Mouse (Mus musculus): ENCODE results near the gene Ankrd17.

Gene Ankrd17

DNA sequence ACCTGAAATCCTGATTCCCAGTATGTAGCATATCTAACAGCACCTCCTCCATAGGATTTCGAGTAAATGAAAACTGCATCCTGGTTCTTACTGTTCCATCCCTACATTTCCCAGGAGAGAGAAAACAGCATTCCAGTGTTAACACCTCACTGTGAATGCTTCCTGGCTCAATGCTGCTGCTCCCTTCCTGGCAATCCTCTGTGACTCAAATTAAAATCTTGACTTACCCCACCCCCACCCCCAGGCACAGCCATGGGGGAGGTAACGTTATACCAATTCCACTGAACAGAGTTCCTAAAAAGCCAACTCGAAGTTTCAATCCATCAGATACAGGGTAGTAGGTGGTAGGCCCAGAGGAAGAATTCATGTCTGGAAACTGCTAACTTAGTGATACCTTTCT, 143.4 kb downstream of the Ankrd17 start:
- no peak for DNase-seq (ENCODE audit: low spot score in 2 of 2)

DNA sequence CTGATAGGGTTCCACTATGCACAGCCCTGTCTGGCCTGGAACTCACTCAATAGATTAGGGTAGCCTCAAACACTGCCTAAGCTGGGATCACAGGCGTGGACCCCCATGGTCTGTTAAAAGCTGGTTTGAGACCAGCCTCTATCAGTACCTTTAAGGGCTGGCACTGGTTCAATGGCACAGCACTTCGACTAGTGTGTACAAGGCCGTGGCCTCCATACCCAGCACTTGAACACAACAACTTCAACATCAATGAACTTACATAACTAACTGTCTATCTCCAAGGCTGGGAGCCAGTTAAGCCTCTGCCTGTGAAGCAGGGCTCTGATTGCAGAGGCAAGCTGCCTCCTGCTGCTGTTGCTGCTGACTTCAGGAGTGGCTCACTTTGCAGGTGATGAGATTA, 148.6 kb downstream of the Ankrd17 start:
- DNase-seq (ENCODE audit: low spot score in 2 of 2) = no peak

DNA sequence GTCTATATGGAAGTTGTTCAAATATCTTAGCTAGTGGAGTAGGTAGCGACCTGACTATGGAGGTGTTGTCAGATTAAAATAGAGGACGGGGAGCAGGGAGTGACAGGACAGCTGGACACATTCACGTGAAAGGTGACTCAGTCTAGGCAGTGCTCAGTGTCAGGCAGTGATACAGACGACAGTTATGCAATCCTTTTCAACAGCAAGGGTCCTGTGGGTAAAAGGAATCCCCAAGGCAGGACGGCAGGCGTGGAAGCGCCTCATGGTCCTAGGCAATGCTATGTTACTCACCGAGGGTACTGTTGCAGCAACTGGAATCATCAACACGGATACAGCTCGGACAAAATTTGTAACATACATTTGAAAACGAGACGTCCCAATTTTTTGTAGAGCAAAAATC, 149.2 kb downstream of the Ankrd17 start:
- no peak for DNase-seq (ENCODE audit: low spot score in 2 of 2)

DNA sequence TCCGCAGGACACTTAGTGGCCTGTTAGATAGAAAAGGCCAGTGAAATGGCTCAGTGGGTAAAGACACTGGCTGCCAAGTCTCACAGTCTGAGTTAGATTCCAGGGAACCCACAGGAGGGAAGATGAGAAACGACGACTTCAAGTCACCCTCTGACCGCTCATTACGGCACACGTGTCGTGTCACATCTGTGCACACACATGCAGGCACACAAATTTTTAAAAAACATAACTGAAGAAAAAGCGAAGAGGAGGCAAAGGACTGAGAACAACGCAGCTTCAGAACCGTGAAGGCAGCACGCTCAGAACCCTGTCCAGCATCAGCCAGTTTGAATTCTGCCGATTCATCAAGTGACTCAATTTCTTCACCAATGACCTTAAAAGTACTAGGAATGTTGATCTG, 153.0 kb downstream of the Ankrd17 start:
- DNase-seq (ENCODE audit: low spot score in 2 of 2) = no peak

GRCm38 (mm10) chr5:90203168-90203567, 163.2 kb downstream of the Ankrd17 start:
- no peak for DNase-seq (ENCODE audit: low spot score in 2 of 2)

DNA sequence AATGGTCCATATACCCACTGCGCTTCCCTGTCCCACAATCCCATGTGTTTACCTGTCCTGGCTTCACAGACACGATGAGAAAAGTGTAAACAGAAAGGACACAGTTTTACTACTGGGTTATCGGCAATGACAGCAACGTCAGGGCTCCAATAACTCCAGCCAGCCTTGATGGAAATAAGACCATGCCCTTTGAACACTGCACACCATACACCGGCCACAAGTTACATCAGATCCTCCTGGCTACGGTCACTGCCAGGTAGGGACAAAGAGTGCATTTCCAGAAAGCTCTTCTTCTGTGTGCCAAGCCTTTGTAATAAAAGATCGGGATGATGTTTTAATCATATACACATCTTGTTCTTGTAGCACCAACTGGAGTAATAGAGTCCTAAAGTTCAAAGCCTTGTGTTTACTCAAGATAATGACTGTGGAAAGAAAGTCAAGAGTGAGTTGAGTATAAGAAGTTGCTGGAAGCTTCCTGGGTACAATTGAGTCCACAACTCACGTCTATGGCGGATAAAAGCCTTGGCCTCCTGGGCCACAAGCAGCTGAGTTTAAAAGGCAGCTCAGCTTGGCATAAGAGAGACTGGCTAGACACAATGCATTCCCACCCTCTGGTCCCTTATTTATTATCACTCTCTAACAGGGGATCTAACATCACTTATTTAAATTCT, 163.8 kb downstream of the Ankrd17 start:
- DNase-seq (ENCODE audit: low spot score in 2 of 2) = no peak

DNA sequence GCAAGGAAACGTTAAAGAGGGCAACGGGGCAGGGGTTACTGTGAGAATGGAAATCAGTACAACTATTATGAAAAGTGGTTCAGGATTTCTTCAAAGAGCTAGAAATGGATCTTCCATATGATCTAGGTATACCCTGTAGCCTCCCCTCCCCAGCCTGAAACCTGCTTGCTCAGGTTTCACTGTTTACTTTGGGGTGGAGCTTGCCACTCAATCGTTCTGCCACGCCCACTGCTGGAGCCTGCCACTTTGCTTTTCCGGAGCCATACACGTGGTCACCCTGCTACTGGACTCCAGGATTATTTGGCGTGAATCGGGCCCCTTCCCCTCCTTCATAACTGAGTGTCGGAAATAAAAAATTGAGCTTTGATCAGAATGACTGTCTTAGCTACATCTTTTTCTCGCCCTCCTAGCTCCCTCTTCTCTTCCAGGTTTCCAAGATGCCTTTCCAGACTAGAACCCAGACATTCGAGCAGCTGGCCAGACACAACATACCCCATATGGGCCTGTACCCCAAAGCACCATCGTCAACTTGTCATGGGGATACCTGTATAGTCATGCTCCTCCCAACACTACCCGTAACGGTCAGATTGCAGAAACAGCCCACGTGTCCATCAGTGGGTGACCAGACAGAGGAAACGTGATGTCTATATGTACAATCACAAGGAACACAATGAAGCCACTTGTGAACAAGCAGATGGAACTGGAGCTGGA, 166.3 kb downstream of the Ankrd17 start:
- no peak for DNase-seq (ENCODE audit: low spot score in 2 of 2)

GRCm38 (mm10) chr5:90194831-90195230, 171.5 kb downstream of the Ankrd17 start:
- peak in 1 of 2 experiments; percentile 52 for DNase-seq (ENCODE audit: low spot score in 2 of 2)

GRCm38 (mm10) chr5:90182782-90183181, 183.6 kb downstream of the Ankrd17 start:
- no peak for DNase-seq (ENCODE audit: low spot score in 2 of 2)

DNA sequence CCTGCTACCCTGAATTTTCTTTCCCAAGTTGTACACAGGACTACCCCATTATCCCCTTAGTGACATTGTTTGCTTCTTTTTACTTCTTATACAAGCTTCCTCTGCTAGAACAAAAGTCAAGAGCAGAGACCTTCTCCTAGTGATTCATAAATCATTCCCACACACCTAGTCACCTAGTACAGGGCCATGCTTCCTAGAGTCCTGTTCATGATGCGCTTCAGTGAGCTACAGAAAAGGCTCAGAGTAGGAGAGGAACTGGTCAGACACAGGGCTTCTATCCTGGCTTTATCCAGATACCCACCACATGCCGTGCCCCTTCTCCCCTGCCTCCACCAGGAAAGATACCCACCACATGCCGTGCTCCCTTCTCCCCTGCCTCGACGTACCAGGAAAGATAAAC, 187.3 kb downstream of the Ankrd17 start:
- no peak for DNase-seq (ENCODE audit: low spot score in 2 of 2)

DNA sequence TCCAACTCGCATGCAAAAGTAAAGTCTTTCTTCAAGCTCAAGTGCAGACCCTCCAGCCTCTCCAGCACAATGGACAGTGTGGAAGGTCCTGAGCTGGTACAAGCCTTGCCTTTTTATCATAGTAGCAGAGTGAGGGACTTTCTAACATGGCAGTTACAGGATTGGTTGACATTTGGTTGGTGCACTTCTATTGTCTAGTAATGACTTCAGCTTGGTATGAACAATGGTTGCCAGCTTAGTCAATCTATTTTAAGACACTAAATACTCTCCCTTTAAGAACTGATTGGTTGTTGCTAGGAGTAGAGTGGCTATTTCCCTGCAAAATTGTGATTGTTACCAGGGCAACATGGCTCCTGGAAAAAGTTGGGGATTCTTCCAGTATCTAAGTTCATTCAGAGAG, 188.3 kb downstream of the Ankrd17 start:
- DNase-seq (ENCODE audit: low spot score in 2 of 2) = no peak
